Mouse (Mus musculus): ENCODE measurements around the gene Sgcd. TPM values are rescaled to one million over a fixed set of nuclear protein-coding genes. Genes with fewer than 3 reads are reported as not detected.

The Sgcd gene
- polyA plus RNA-seq, 1 experiment from 2014 or later: 1.5 TPM

DNA sequence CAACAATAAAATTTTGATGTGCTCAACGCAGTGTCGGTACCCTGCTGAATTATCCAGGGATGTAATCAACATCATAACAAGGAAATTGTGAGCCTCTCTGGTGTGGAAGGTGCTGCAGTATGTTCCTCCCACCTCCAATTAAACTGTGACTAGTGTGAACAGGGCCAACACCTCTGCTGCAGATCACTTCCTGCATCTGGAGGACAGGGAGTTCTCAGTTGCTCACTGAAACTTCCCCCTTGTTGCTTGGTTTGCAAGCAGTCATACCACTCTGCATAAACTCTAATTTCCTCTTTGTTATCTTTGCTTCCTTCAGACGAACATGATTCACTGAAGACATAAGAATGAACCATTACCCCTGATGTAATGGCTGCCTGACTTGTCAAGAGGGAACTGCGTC is 925.1 kb downstream of the Sgcd start:
- Histone ChIP-seq H3K27me3 (replicated peaks; ENCODE audit: control insufficient read depth, insufficient read depth, low read length) (no peaks in the 10 kb centered on the region), H3K4me1 (replicated peaks; ENCODE audit: control insufficient read depth, insufficient read depth, low read length) (no peaks in the 10 kb centered on the region), H3K27ac (ENCODE audit: low read depth, low read length) (no peak overlapping the region), H3K9ac (ENCODE audit: low read depth, low read length) (no peak overlapping the region), H3K36me3 (ENCODE audit: control insufficient read depth, insufficient read depth, low read length) (no peaks in the 10 kb centered on the region), H3K4me2 (no peak overlapping the region), H3K4me3 (ENCODE audit: low read depth, low read length) (no peak overlapping the region), H3K9me3 (ENCODE audit: control insufficient read depth, low read length) (no peaks in the 10 kb centered on the region)
- no peak for ATAC-seq (replicated peaks; ENCODE audit: low FRiP score)
- no peak for DNase-seq (ENCODE audit: low spot score)
- WGBS: 63% methylated on average over 4 of the region's 4 CpGs

DNA sequence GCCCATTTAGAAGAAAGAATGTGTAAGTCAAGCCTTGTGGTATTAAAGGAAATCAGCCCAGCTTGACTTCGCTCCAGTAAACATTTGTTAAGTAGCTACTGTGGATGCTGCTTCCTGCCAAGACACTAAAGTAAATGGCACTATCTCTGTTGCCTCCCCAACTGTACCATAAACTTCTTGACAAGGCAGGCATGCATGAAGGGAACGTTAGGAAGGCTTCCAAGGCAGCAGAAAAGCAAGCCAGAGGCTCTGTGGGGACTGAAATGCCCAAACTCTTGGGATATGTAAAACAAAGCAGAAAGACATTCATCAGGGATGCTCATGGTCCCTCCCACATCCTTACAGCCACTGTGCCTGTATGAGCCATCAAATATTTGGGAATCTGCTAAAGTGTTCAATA is 938.4 kb downstream of the Sgcd start:
- H3K27ac ChIP-seq (ENCODE audit: low read depth, low read length): no peak overlapping the region
- no peaks in the 10 kb centered on the region for H3K9me3 ChIP-seq (ENCODE audit: control insufficient read depth, low read length)
- DNase-seq (ENCODE audit: low spot score): no peak
- no peak overlapping the region for H3K9ac ChIP-seq (ENCODE audit: low read depth, low read length)
- H3K4me3 ChIP-seq (ENCODE audit: low read depth, low read length): no peak overlapping the region
- H3K4me2 ChIP-seq: no peak overlapping the region
- no peaks in the 10 kb centered on the region for H3K36me3 ChIP-seq (ENCODE audit: control insufficient read depth, insufficient read depth, low read length)
- no peaks in the 10 kb centered on the region for H3K4me1 ChIP-seq (replicated peaks; ENCODE audit: control insufficient read depth, insufficient read depth, low read length)
- ATAC-seq (replicated peaks; ENCODE audit: low FRiP score): no peak
- 48% methylated on average over 2 of the region's 2 CpGs for WGBS
- no peaks in the 10 kb centered on the region for H3K27me3 ChIP-seq (replicated peaks; ENCODE audit: control insufficient read depth, insufficient read depth, low read length)

DNA sequence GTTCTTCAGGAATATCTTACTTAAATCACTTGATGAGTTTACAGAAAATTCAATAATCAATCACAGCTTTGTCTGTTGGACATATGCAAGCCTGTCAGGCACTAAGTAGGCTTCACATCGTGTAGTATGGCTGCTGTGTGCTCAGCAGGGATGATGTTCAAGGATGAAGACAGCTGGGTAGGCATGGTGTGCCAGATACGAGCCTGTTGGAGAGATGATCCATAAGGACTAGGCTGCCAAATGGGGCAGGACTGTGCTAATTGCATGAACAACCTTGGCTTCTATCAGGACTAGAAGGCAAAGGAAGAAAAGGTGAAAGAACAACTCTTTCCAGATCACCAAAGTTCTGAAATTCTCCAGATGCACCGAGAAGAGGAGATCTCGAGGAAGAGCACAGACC is 939.0 kb downstream of the Sgcd start:
- DNase-seq (ENCODE audit: low spot score): no peak
- 77% methylated on average over 4 of the region's 4 CpGs for WGBS

DNA sequence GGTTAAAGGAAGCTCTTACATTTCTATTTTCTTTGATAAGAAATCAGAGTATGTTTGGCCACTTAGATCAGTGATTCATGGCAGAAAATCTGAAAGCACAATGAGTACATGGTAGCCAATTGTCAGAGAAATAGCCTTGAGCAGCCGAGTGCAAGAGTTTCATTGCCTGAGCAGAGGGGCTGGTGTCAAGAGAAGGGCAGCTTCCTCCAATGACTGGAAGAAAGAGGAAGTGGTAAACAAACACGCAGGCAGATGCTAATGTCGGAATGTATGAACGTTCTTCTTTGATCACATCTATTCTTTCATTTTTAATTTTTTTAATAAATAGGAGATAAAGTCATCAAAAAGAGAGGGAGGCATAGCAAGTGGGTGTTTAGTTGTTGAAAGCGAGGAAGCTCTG is 956.5 kb downstream of the Sgcd start:
- Histone ChIP-seq H3K4me1 (replicated peaks; ENCODE audit: control insufficient read depth, insufficient read depth, low read length) (no peaks in the 10 kb centered on the region), H3K9me3 (ENCODE audit: control insufficient read depth, low read length) (no peaks in the 10 kb centered on the region), H3K9ac (ENCODE audit: low read depth, low read length) (no peak overlapping the region), H3K4me3 (ENCODE audit: low read depth, low read length) (no peak overlapping the region), H3K36me3 (ENCODE audit: control insufficient read depth, insufficient read depth, low read length) (no peaks in the 10 kb centered on the region), H3K4me2 (no peak overlapping the region), H3K27ac (ENCODE audit: low read depth, low read length) (no peak overlapping the region), H3K27me3 (replicated peaks; ENCODE audit: control insufficient read depth, insufficient read depth, low read length) (no peaks in the 10 kb centered on the region)
- ATAC-seq (replicated peaks; ENCODE audit: low FRiP score): no peak
- 53% methylated on average over 5 of the region's 5 CpGs for WGBS
- DNase-seq (ENCODE audit: low spot score): no peak

More for the DNA sequence above, 939.0 kb downstream of the Sgcd start:
- no peaks in the 10 kb centered on the region for H3K36me3 ChIP-seq (ENCODE audit: control insufficient read depth, insufficient read depth, low read length)
- H3K27me3 ChIP-seq (replicated peaks; ENCODE audit: control insufficient read depth, insufficient read depth, low read length): no peaks in the 10 kb centered on the region
- H3K9me3 ChIP-seq (ENCODE audit: control insufficient read depth, low read length): no peaks in the 10 kb centered on the region
- ATAC-seq (replicated peaks; ENCODE audit: low FRiP score): no peak
- H3K9ac ChIP-seq (ENCODE audit: low read depth, low read length): no peak overlapping the region
- no peak overlapping the region for H3K27ac ChIP-seq (ENCODE audit: low read depth, low read length)
- no peak overlapping the region for H3K4me2 ChIP-seq
- H3K4me1 ChIP-seq (replicated peaks; ENCODE audit: control insufficient read depth, insufficient read depth, low read length): no peaks in the 10 kb centered on the region
- H3K4me3 ChIP-seq (ENCODE audit: low read depth, low read length): no peak overlapping the region

DNA sequence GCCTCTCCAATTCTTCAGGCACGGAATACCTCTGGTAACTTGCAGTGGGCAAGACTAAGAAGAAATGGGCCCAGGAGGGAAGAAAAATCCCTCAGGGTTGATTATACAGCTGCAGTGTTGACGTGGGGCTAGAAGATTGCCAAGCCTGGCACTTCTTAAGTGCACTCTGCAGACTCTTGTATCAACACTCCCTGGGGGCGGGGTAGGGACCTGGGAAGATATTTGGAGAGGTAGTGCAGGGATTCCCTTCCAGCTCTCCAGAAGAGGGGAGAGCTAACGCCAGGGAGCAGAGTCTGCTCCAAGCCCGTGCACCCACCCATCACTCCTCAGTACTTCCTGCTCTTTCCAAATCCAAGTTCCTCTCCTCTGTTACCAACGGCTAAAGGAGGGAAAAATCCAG is 967.9 kb downstream of the Sgcd start:
- Histone ChIP-seq H3K4me1 (replicated peaks; ENCODE audit: control insufficient read depth, insufficient read depth, low read length) (no peaks in the 10 kb centered on the region), H3K27ac (ENCODE audit: low read depth, low read length) (no peak overlapping the region), H3K9me3 (ENCODE audit: control insufficient read depth, low read length) (no peaks in the 10 kb centered on the region), H3K4me2 (no peak overlapping the region), H3K36me3 (ENCODE audit: control insufficient read depth, insufficient read depth, low read length) (no peaks in the 10 kb centered on the region), H3K9ac (ENCODE audit: low read depth, low read length) (no peak overlapping the region), H3K4me3 (ENCODE audit: low read depth, low read length) (no peak overlapping the region), H3K27me3 (replicated peaks; ENCODE audit: control insufficient read depth, insufficient read depth, low read length) (no peaks in the 10 kb centered on the region)
- DNase-seq (ENCODE audit: low spot score) (no peak), ATAC-seq (replicated peaks; ENCODE audit: low FRiP score) (no peak)
- 46% methylated on average over 6 of the region's 6 CpGs for whole genome bisulfite sequencing

DNA sequence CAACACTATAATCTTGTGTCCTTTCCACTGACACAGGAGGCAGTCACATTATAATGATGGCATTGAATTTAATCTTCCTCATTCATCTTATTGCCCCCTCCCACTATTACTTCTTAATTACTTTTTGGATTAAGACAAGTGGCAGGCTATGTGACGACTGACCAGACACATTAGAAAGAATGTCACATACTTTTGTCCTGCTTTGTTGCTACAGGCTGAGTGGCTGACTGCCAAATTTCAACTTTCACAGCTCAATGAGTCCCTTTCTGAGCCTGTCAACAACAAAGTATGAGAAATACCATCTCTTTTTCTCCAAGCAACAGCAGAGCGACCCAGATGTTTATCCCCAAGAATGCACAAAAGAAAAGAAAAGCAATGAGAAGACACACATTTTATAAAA is 970.6 kb downstream of the Sgcd start:
- H3K4me1 ChIP-seq (replicated peaks; ENCODE audit: control insufficient read depth, insufficient read depth, low read length): no peaks in the 10 kb centered on the region
- H3K9ac ChIP-seq (ENCODE audit: low read depth, low read length): no peak overlapping the region
- 76% methylated on average over 2 of the region's 2 CpGs for WGBS
- DNase-seq (ENCODE audit: low spot score): no peak
- no peaks in the 10 kb centered on the region for H3K9me3 ChIP-seq (ENCODE audit: control insufficient read depth, low read length)
- H3K36me3 ChIP-seq (ENCODE audit: control insufficient read depth, insufficient read depth, low read length): no peaks in the 10 kb centered on the region
- H3K4me2 ChIP-seq: no peak overlapping the region
- ATAC-seq (replicated peaks; ENCODE audit: low FRiP score): no peak
- H3K27ac ChIP-seq (ENCODE audit: low read depth, low read length): no peak overlapping the region
- no peaks in the 10 kb centered on the region for H3K27me3 ChIP-seq (replicated peaks; ENCODE audit: control insufficient read depth, insufficient read depth, low read length)
- no peak overlapping the region for H3K4me3 ChIP-seq (ENCODE audit: low read depth, low read length)

DNA sequence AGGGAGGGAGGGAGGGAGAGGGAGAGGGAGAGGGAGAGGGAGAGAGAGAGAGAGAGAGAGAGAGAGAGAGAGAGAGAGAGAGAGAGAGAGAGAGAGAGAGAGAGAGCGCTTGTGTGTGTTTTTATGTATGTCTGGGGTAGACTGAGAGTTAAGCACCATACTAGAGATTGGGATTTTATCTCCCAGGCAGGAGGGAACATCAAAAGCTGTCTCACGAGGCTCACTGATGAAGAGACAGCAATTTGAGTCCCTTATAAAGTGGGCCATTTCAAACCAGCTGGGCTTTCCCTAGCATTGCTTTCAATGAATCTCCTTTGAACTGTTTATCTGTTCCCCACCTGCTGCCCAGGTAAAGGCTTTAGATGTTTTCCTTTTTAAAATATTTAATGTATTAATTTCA is 973.1 kb downstream of the Sgcd start:
- Histone ChIP-seq H3K27me3 (replicated peaks; ENCODE audit: control insufficient read depth, insufficient read depth, low read length) (no peaks in the 10 kb centered on the region), H3K4me2 (no peak overlapping the region), H3K4me3 (ENCODE audit: low read depth, low read length) (no peak overlapping the region), H3K9ac (ENCODE audit: low read depth, low read length) (no peak overlapping the region), H3K27ac (ENCODE audit: low read depth, low read length) (no peak overlapping the region), H3K36me3 (ENCODE audit: control insufficient read depth, insufficient read depth, low read length) (no peaks in the 10 kb centered on the region), H3K4me1 (replicated peaks; ENCODE audit: control insufficient read depth, insufficient read depth, low read length) (no peaks in the 10 kb centered on the region), H3K9me3 (ENCODE audit: control insufficient read depth, low read length) (no peaks in the 10 kb centered on the region)
- no peak for DNase-seq (ENCODE audit: low spot score)
- WGBS: 57% methylated on average over 2 of the region's 2 CpGs
- ATAC-seq (replicated peaks; ENCODE audit: low FRiP score): no peak

DNA sequence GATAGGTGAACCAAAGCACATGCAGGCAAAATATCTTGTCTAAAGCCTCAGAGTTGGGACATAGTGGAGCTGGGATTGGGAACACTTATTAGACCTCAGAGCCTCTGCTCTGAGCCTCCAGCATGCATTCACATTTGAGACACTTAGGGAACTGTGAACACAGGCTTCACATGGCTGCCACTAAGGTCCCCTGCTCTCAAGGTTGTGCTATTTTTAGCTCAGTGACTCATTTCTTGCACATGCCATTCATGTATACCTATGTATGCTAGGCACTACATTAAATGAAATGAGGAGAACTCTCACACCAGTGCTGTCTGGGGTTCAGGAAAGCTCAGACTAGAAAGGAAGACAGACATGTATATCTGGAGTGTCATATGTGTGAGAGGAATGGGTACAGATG is 974.5 kb downstream of the Sgcd start:
- DNase-seq (ENCODE audit: low spot score): no peak
- Histone ChIP-seq H3K4me3 (ENCODE audit: low read depth, low read length) (no peak overlapping the region), H3K27me3 (replicated peaks; ENCODE audit: control insufficient read depth, insufficient read depth, low read length) (no peaks in the 10 kb centered on the region), H3K9me3 (ENCODE audit: control insufficient read depth, low read length) (no peaks in the 10 kb centered on the region), H3K36me3 (ENCODE audit: control insufficient read depth, insufficient read depth, low read length) (no peaks in the 10 kb centered on the region), H3K27ac (ENCODE audit: low read depth, low read length) (no peak overlapping the region), H3K4me2 (no peak overlapping the region), H3K9ac (ENCODE audit: low read depth, low read length) (no peak overlapping the region), H3K4me1 (replicated peaks; ENCODE audit: control insufficient read depth, insufficient read depth, low read length) (no peaks in the 10 kb centered on the region)
- no peak for ATAC-seq (replicated peaks; ENCODE audit: low FRiP score)

DNA sequence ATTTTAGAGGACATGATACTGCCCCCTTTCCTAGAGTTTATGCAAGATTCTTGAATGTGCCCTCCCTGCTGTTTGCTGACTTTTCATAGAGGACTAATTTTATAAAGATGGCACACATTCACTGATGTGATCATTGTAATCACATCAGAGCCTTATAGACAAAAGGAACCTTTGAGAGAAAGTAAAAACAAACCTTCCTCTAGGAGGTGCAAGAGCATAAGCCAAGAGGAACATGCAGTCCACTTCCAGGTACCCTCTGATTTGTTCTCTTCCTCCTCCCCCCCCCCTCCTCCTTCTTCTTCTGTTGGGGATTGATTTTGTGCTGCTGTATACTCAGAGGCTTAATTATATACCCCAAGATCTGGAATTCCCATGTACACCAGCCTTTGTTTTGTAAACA is 978.6 kb downstream of the Sgcd start:
- no peaks in the 10 kb centered on the region for H3K9me3 ChIP-seq (ENCODE audit: control insufficient read depth, low read length)
- no peak overlapping the region for H3K27ac ChIP-seq (ENCODE audit: low read depth, low read length)
- H3K9ac ChIP-seq (ENCODE audit: low read depth, low read length): no peak overlapping the region
- H3K27me3 ChIP-seq (replicated peaks; ENCODE audit: control insufficient read depth, insufficient read depth, low read length): no peaks in the 10 kb centered on the region
- H3K4me1 ChIP-seq (replicated peaks; ENCODE audit: control insufficient read depth, insufficient read depth, low read length): no peaks in the 10 kb centered on the region
- DNase-seq (ENCODE audit: low spot score): no peak
- no peak overlapping the region for H3K4me3 ChIP-seq (ENCODE audit: low read depth, low read length)
- H3K36me3 ChIP-seq (ENCODE audit: control insufficient read depth, insufficient read depth, low read length): no peaks in the 10 kb centered on the region
- no peak overlapping the region for H3K4me2 ChIP-seq
- ATAC-seq (replicated peaks; ENCODE audit: low FRiP score): no peak

Measured in liver, embryonic 11.5 days (tissue).